Mouse (Mus musculus) neural tube, embryonic 14.5 days (tissue): ENCODE data around the gene Kpnb1. TPM values are rescaled to one million over a fixed set of nuclear protein-coding genes. Genes with fewer than 3 reads are reported as not detected.

ENCODE experiments used
- ATAC-seq: fragments of 200-750 bp; cut with Nextera tagmentation; 2 replicates; pipeline ENCODE4 v1.8.0; 2017; ENCODE audit warnings: low read depth, mild to moderate bottlenecking, moderate TSS enrichment, moderate library complexity
- H3K27ac ChIP-seq: fragments of 300-500 bp; sonication (generic); 2 replicates; pipeline ENCODE4 v1.5.1; 2014; ENCODE audit warnings: low read depth, mild to moderate bottlenecking, control low read depth, low read length, moderate library complexity, mixed read lengths
- H3K27me3 ChIP-seq: fragments of 300-500 bp; sonication (generic); 2 replicates; pipeline ENCODE4 v1.6.1; 2014; ENCODE audit warnings: low read length; ENCODE audit not compliant: control insufficient read depth, insufficient read depth
- H3K36me3 ChIP-seq: fragments of 300-500 bp; sonication (generic); 2 replicates; pipeline ENCODE4 v1.6.1; 2014; ENCODE audit warnings: low read length, mixed read lengths; ENCODE audit not compliant: control insufficient read depth, insufficient read depth
- H3K4me1 ChIP-seq: fragments of 300-500 bp; sonication (generic); 2 replicates; pipeline ENCODE4 v1.6.1; 2014; ENCODE audit warnings: low read length; ENCODE audit not compliant: control insufficient read depth, insufficient read depth
- H3K4me2 ChIP-seq: fragments of 300-500 bp; sonication (generic); 2 replicates; pipeline ENCODE4 v1.6.1; 2014; ENCODE audit warnings: mild to moderate bottlenecking, low read depth, low read length, control low read depth
- H3K4me3 ChIP-seq: fragments of 300-500 bp; sonication (generic); 2 replicates; pipeline ENCODE4 v1.5.1; 2014; ENCODE audit warnings: low read depth, low read length, control low read depth, mixed read lengths
- H3K9ac ChIP-seq: fragments of 300-500 bp; sonication (generic); replicated peaks from 2 replicates; pipeline ENCODE4 v1.6.1; 2014; ENCODE audit warnings: low read depth, mild to moderate bottlenecking, control low read depth, low read length, mixed read lengths
- H3K9me3 ChIP-seq: fragments of 300-500 bp; sonication (generic); 2 replicates; pipeline ENCODE4 v1.6.1; 2016; ENCODE audit warnings: low read length; ENCODE audit not compliant: control insufficient read depth
- WGBS: fragments of 180-500 bp; shearing (Covaris S2); extraction: QIAGEN DNeasy Blood & Tissue Kit; methylation state at CpG from one replicate; pipeline ENCODE4 v1.1.7; 2014; 5-methylcytosine and 5-hydroxymethylcytosine counted together
- polyA plus RNA-seq: library from polyadenylated mRNA; unstranded; fragments of >200 nt; fragmentation: Nextera tagmentation; extraction: Ambion mirVana; gene quantifications from 2 replicates; pipeline ENCODE4 v1.2.1, GENCODE M21; 2014

Kpnb1 gene
- polyA plus RNA-seq, 1 experiment from 2014 or later: 32.1 TPM

- Histone ChIP-seq H3K9ac (no peak overlapping the region), H3K4me1 (no peaks in the 10 kb centered on the region), H3K27ac (no peak overlapping the region), H3K4me2 (no peak overlapping the region), H3K27me3 (no peaks in the 10 kb centered on the region), H3K36me3 (peaks cover 66% of the 10 kb centered on the region), H3K4me3 (no peak overlapping the region), H3K9me3 (no peaks in the 10 kb centered on the region)
- ATAC-seq: no peak
- 89% methylated on average over 9 of the region's 9 CpGs for WGBS
These were observed 23.2 kb upstream of the Kpnb1 start for GRCm38 (mm10) chr11:97210728-97211400.

DNA sequence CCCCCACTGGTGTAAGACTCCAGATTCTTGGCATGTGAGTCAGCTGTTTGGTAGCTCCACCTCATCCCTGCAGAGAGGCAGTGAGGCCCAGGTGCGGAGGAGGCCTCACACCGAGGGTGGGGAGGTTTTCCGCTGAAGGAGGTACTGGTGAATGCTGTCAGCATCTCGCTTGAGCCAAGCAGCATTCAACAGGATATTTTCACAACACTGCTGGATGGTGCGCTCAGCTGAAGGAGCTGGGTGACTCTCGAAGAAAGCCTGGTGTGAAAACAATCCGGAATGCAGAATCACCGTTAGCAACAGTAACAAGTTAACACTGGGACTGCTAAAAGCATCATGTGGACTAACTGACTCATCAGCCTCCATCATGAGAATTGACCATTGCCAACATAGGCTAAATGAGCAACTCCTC lies 19.3 kb upstream of the Kpnb1 start:
- Histone ChIP-seq H3K4me2 (no peak overlapping the region), H3K27ac (no peak overlapping the region), H3K27me3 (no peaks in the 10 kb centered on the region), H3K4me3 (no peak overlapping the region), H3K9me3 (no peaks in the 10 kb centered on the region), H3K9ac (no peak overlapping the region), H3K4me1 (no peaks in the 10 kb centered on the region), H3K36me3 (peaks cover 33% of the 10 kb centered on the region)
- 88% methylated on average over 8 of the region's 8 CpGs for WGBS
- ATAC-seq: no peak

DNA sequence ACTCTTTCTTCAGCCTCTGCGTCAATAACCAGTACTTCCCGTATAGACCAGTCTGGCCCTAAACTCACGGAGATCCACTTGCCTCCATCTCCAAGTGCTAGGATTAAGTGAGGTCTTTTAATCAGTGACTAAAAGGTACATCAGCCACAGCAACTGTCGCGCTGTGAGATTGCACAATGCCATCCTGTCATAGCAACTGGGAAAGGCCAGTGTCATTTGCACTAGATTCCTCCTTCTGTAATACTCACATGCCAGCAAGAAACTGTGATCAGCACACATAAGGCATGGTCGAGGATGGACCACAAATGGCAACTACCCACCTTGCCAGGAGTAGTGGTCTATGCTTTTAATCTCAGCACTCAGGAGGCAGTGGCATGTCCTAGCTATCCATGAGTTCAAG lies 11.8 kb upstream of the Kpnb1 start:
- Histone ChIP-seq H3K4me1 (no peaks in the 10 kb centered on the region), H3K27ac (no peak overlapping the region), H3K27me3 (no peaks in the 10 kb centered on the region), H3K9me3 (no peaks in the 10 kb centered on the region), H3K36me3 (no peaks in the 10 kb centered on the region), H3K4me3 (no peak overlapping the region), H3K4me2 (no peak overlapping the region), H3K9ac (no peak overlapping the region)
- WGBS: 79% methylated on average over 6 of the region's 6 CpGs
- ATAC-seq: no peak

DNA sequence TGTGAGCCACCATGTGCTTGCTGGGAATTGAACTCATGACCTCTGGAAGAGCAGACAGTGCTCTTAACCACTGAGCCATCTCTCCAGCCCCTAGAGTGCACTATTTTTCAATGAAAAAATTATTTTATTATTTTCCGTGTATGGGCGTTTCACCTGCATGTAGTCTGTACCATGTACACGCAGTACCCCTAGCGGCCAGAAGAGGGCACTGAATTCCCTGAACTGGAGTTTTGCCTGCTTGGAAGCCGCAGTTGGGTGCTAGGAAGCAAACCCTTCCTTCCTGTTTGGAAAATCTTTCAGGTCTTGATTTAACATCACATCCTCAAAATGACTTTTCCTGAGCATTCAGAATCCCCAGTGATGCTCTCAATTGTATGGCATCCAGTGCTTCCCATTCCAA lies 10.9 kb upstream of the Kpnb1 start:
- 25% methylated on average over 5 of the region's 5 CpGs for WGBS
- no peaks in the 10 kb centered on the region for H3K9me3 ChIP-seq
- no peak for ATAC-seq
- H3K27me3 ChIP-seq: no peaks in the 10 kb centered on the region
- H3K4me3 ChIP-seq: no peak overlapping the region
- H3K9ac ChIP-seq: no peak overlapping the region
- no peak overlapping the region for H3K4me2 ChIP-seq
- no peaks in the 10 kb centered on the region for H3K36me3 ChIP-seq
- no peak overlapping the region for H3K27ac ChIP-seq
- no peaks in the 10 kb centered on the region for H3K4me1 ChIP-seq

- WGBS: 81% methylated on average over 8 of the region's 8 CpGs
- Histone ChIP-seq H3K4me2 (no peak overlapping the region), H3K36me3 (no peaks in the 10 kb centered on the region), H3K9ac (no peak overlapping the region), H3K27ac (no peak overlapping the region), H3K4me3 (no peak overlapping the region), H3K9me3 (no peaks in the 10 kb centered on the region), H3K27me3 (no peaks in the 10 kb centered on the region), H3K4me1 (no peaks in the 10 kb centered on the region)
- ATAC-seq: no peak
These were observed 9.3 kb upstream of the Kpnb1 start for GRCm38 (mm10) chr11:97197021-97197420.

GRCm38 (mm10) chr11:97196541-97196940 lies 8.9 kb upstream of the Kpnb1 start:
- ATAC-seq: no peak
- no peaks in the 10 kb centered on the region for H3K4me1 ChIP-seq
- H3K9ac ChIP-seq: no peak overlapping the region
- no peaks in the 10 kb centered on the region for H3K27me3 ChIP-seq
- WGBS: 72% methylated on average over 12 of the region's 12 CpGs
- H3K4me3 ChIP-seq: no peak overlapping the region
- no peak overlapping the region for H3K4me2 ChIP-seq
- no peaks in the 10 kb centered on the region for H3K36me3 ChIP-seq
- no peak overlapping the region for H3K27ac ChIP-seq
- no peaks in the 10 kb centered on the region for H3K9me3 ChIP-seq

GRCm38 (mm10) chr11:97192621-97192951 lies 4.9 kb upstream of the Kpnb1 start:
- H3K9ac ChIP-seq: no peak overlapping the region
- no peaks in the 10 kb centered on the region for H3K27me3 ChIP-seq
- H3K4me1 ChIP-seq: peaks cover 7% of the 10 kb centered on the region
- ATAC-seq: no peak
- H3K27ac ChIP-seq: no peak overlapping the region
- no peaks in the 10 kb centered on the region for H3K36me3 ChIP-seq
- no peaks in the 10 kb centered on the region for H3K9me3 ChIP-seq
- H3K4me2 ChIP-seq: no peak overlapping the region
- H3K4me3 ChIP-seq: no peak overlapping the region

DNA sequence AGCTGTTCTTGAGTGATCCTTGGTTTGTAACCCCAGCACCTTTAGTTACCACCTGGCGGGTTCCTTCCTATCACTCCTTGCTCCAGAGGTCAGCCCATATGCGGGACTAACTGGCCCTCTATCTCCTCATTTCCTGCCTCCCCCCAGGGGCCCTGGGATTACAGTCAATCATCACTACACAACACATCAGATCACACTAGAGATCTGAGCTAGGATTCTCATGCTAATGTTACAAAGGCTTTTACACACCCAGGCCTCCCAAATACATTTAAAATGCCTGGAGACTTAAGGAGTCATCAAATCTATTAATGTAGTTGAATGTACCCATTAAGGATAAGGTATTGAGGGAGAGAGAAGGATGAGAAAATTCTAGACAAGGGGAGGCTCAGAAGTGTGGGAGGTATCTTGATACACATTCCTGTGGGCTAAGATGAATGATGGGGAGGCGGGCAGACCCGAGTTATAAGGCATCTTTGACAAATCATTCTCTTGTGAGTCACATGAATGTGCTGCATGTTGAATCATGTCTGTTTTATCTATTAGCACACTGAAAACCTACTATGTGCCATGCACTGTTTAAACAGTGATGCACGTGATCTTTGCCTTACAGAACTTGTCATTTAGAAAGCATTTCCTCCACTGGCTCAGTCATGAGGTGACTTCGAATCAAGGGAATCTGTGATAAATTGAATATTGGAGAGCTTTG lies 4.4 kb upstream of the Kpnb1 start:
- H3K36me3 ChIP-seq: no peaks in the 10 kb centered on the region
- ATAC-seq: no peak
- no peaks in the 10 kb centered on the region for H3K27me3 ChIP-seq
- no peaks in the 10 kb centered on the region for H3K9me3 ChIP-seq
- peaks cover 7% of the 10 kb centered on the region for H3K4me1 ChIP-seq
- WGBS: 78% methylated on average over 6 of the region's 6 CpGs
- H3K4me3 ChIP-seq: no peak overlapping the region
- H3K27ac ChIP-seq: no peak overlapping the region
- H3K4me2 ChIP-seq: no peak overlapping the region
- no peak overlapping the region for H3K9ac ChIP-seq

DNA sequence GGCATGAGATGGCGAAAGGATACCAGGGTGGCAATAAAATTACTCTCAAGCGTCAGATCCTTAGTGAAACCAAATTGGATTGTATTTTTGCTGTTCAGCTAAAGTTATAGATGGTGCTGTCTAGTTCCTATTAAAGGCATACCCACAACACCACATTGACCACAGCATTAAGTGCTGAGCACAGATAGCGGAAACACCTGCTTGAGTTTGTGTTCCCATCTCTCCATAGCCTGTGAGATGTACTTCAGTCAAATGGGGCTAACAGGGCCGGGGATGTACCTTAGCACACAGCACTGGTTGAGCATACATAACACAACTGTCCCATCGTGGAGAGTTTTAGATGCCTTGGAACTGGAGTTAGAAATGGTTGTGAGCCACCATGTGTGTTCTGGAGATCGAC lies 3.3 kb upstream of the Kpnb1 start:
- Histone ChIP-seq H3K9ac (no peak overlapping the region), H3K4me1 (peaks cover 10% of the 10 kb centered on the region), H3K36me3 (0 out of 2 replicates have a peak, but pooled peaks cover 1% of the 10 kb centered on the region), H3K4me2 (no peak overlapping the region), H3K27ac (no peak overlapping the region), H3K27me3 (no peaks in the 10 kb centered on the region), H3K9me3 (no peaks in the 10 kb centered on the region), H3K4me3 (no peak overlapping the region)
- WGBS: 92% methylated on average over 6 of the region's 6 CpGs
- ATAC-seq: no peak
